Mouse (Mus musculus): ENCODE measurements around the gene Nelfcd. TPM values are rescaled to one million over a fixed set of nuclear protein-coding genes. Genes with fewer than 3 reads are reported as not detected.

Nelfcd gene
- total RNA-seq, 1 experiment, result 63.8 TPM

DNA sequence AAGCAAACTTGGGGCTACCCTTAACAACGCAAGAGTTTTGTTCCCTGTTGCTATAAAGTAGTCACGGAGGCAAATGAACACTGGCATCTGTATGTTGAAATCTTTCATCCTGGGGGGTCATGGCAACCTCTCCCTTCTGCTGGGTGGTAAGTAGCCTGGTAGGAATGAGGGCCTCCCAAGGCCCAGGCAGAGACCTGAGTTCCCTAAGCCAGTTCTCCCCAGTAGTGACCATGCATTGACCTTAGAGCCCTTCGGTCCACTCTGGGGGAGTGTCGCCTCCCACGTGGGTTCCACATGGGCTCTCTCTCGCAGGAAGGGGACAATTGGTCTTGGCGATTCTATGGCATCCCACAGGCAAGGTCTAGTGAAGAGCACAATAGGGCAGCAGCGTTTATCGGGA is 24.4 kb downstream of the Nelfcd start:
- peaks cover 0 to 15% of the 10 kb centered on the region in 2 experiments; a peak in 2 of 4 replicates for H3K4me1 ChIP-seq (ENCODE audit: control insufficient read depth in 2 of 2, insufficient read depth in 2 of 2, low read length in 2 of 2, poor library complexity in 1 of 2)
- TF ChIP-seq HCFC1 (IDR thresholded peaks at IDR 0.05; ENCODE audit: borderline replicate concordance, insufficient read depth, low read length) (no peak), ZNF384 (IDR thresholded peaks at IDR 0.05; ENCODE audit: low read depth, low read length) (no peak), MAFK (IDR thresholded peaks at IDR 0.05; ENCODE audit: insufficient read depth, low read depth, low read length) (no peak), CHD2 (IDR thresholded peaks at IDR 0.05; ENCODE audit: low read depth, low read length) (no peak), ZC3H11A (IDR thresholded peaks at IDR 0.05; ENCODE audit: borderline replicate concordance, low read depth, low read length) (no peak)
- H3K4me3 ChIP-seq (ENCODE audit: insufficient read depth in 1 of 2, low read depth in 1 of 2, low read length in 2 of 2, poor library complexity in 1 of 2, severe bottlenecking in 1 of 2), result no peak overlapping the region
- no peak overlapping the region for H3K27ac ChIP-seq (ENCODE audit: insufficient read depth, low read depth, low read length, poor library complexity, severe bottlenecking)
- H3K9me3 ChIP-seq (ENCODE audit: control insufficient read depth, insufficient read depth, low read depth, low read length), result no peaks in the 10 kb centered on the region
- peaks cover 11% of the 10 kb centered on the region; the same call in 1 of the 2 replicates for H3K36me3 ChIP-seq (ENCODE audit: control insufficient read depth, insufficient read depth, low read length, poor library complexity, severe bottlenecking)
- H3K9ac ChIP-seq (ENCODE audit: insufficient read depth, low read depth, low read length, poor library complexity, severe bottlenecking), result no peak overlapping the region
- in situ Hi-C loops (cut with MboI; ENCODE audit: low sequenced_read_pairs in 2 of 2, unreplicated experiment in 2 of 2), result no loop called here
- no peak for DNase-seq (ENCODE audit: low read depth, low spot score)

DNA sequence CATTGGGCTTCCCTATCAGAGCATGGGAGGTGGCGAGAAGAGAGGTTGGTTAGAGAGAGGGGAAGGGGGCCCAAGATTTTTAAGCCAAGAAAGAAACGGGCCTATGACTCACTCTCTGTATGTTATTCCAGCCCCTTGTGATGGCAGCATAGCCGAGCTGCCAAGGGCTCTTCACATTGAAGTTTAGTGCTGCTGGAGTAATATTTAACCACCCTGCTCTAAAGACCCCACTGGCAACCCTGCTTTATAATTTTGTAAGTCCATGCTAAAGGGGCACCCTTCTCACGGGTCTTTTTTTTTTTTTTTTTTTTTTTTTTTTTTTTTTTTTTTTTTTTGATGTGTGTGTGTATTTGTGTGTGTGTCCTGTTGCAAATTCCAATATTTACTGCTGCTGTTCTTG is 26.3 kb downstream of the Nelfcd start:
- Histone ChIP-seq H3K27ac (ENCODE audit: insufficient read depth, low read depth, low read length, poor library complexity, severe bottlenecking) (no peak overlapping the region), H3K4me3 (ENCODE audit: insufficient read depth in 1 of 2, low read depth in 1 of 2, low read length in 2 of 2, poor library complexity in 1 of 2, severe bottlenecking in 1 of 2) (no peak overlapping the region), H3K9me3 (ENCODE audit: control insufficient read depth, insufficient read depth, low read depth, low read length) (no peaks in the 10 kb centered on the region), H3K36me3 (ENCODE audit: control insufficient read depth, insufficient read depth, low read length, poor library complexity, severe bottlenecking) (peaks cover 6% of the 10 kb centered on the region; the same call in 1 of the 2 replicates), H3K4me1 (ENCODE audit: control insufficient read depth in 2 of 2, insufficient read depth in 2 of 2, low read length in 2 of 2, poor library complexity in 1 of 2) (peaks cover 0 to 15% of the 10 kb centered on the region in 2 experiments; a peak in 2 of 4 replicates), H3K9ac (ENCODE audit: insufficient read depth, low read depth, low read length, poor library complexity, severe bottlenecking) (no peak overlapping the region)
- in situ Hi-C loops (cut with MboI; ENCODE audit: low sequenced_read_pairs in 2 of 2, unreplicated experiment in 2 of 2), result no loop called here
- DNase-seq (ENCODE audit: low read depth, low spot score), result no peak
- no peak for TF ChIP-seq HCFC1 (IDR thresholded peaks at IDR 0.05; ENCODE audit: borderline replicate concordance, insufficient read depth, low read length)
- TF ChIP-seq ZC3H11A (IDR thresholded peaks at IDR 0.05; ENCODE audit: borderline replicate concordance, low read depth, low read length), result no peak
- no peak for TF ChIP-seq CHD2 (IDR thresholded peaks at IDR 0.05; ENCODE audit: low read depth, low read length)
- TF ChIP-seq MAFK (IDR thresholded peaks at IDR 0.05; ENCODE audit: insufficient read depth, low read depth, low read length), result no peak
- TF ChIP-seq ZNF384 (IDR thresholded peaks at IDR 0.05; ENCODE audit: low read depth, low read length), result no peak

- Histone ChIP-seq H3K9ac (ENCODE audit: insufficient read depth, low read depth, low read length, poor library complexity, severe bottlenecking) (no peak overlapping the region), H3K4me3 (ENCODE audit: insufficient read depth in 1 of 2, low read depth in 1 of 2, low read length in 2 of 2, poor library complexity in 1 of 2, severe bottlenecking in 1 of 2) (no peak overlapping the region), H3K27ac (ENCODE audit: insufficient read depth, low read depth, low read length, poor library complexity, severe bottlenecking) (no peak overlapping the region), H3K36me3 (ENCODE audit: control insufficient read depth, insufficient read depth, low read length, poor library complexity, severe bottlenecking) (peaks cover 2% of the 10 kb centered on the region; the same call in 1 of the 2 replicates), H3K9me3 (ENCODE audit: control insufficient read depth, insufficient read depth, low read depth, low read length) (no peaks in the 10 kb centered on the region), H3K4me1 (ENCODE audit: control insufficient read depth in 2 of 2, insufficient read depth in 2 of 2, low read length in 2 of 2, poor library complexity in 1 of 2) (peaks cover 0 to 13% of the 10 kb centered on the region in 2 experiments; a peak in 2 of 4 replicates)
- TF ChIP-seq HCFC1 (IDR thresholded peaks at IDR 0.05; ENCODE audit: borderline replicate concordance, insufficient read depth, low read length) (no peak), ZNF384 (IDR thresholded peaks at IDR 0.05; ENCODE audit: low read depth, low read length) (no peak), MAFK (IDR thresholded peaks at IDR 0.05; ENCODE audit: insufficient read depth, low read depth, low read length) (no peak), ZC3H11A (IDR thresholded peaks at IDR 0.05; ENCODE audit: borderline replicate concordance, low read depth, low read length) (no peak), CHD2 (IDR thresholded peaks at IDR 0.05; ENCODE audit: low read depth, low read length) (no peak)
- no peak for DNase-seq (ENCODE audit: low read depth, low spot score)
- in situ Hi-C loops (cut with MboI; ENCODE audit: low sequenced_read_pairs in 2 of 2, unreplicated experiment in 2 of 2), result no loop called here
Measured at GRCm38 (mm10) chr2:174442460-174442859, 26.9 kb downstream of the Nelfcd start.

- Histone ChIP-seq H3K9ac (ENCODE audit: insufficient read depth, low read depth, low read length, poor library complexity, severe bottlenecking) (no peak overlapping the region), H3K4me3 (ENCODE audit: insufficient read depth in 1 of 2, low read depth in 1 of 2, low read length in 2 of 2, poor library complexity in 1 of 2, severe bottlenecking in 1 of 2) (no peak overlapping the region), H3K36me3 (ENCODE audit: control insufficient read depth, insufficient read depth, low read length, poor library complexity, severe bottlenecking) (no peaks in the 10 kb centered on the region), H3K9me3 (ENCODE audit: control insufficient read depth, insufficient read depth, low read depth, low read length) (no peaks in the 10 kb centered on the region), H3K27ac (ENCODE audit: insufficient read depth, low read depth, low read length, poor library complexity, severe bottlenecking) (no peak overlapping the region), H3K4me1 (ENCODE audit: control insufficient read depth in 2 of 2, insufficient read depth in 2 of 2, low read length in 2 of 2, poor library complexity in 1 of 2) (peaks cover 0 to 7% of the 10 kb centered on the region in 2 experiments; a peak in 2 of 4 replicates)
- TF ChIP-seq ZC3H11A (IDR thresholded peaks at IDR 0.05; ENCODE audit: borderline replicate concordance, low read depth, low read length), result no peak
- TF ChIP-seq HCFC1 (IDR thresholded peaks at IDR 0.05; ENCODE audit: borderline replicate concordance, insufficient read depth, low read length), result no peak
- TF ChIP-seq ZNF384 (IDR thresholded peaks at IDR 0.05; ENCODE audit: low read depth, low read length), result no peak
- no peak for TF ChIP-seq CHD2 (IDR thresholded peaks at IDR 0.05; ENCODE audit: low read depth, low read length)
- no peak for TF ChIP-seq MAFK (IDR thresholded peaks at IDR 0.05; ENCODE audit: insufficient read depth, low read depth, low read length)
- in situ Hi-C loops (cut with MboI; ENCODE audit: low sequenced_read_pairs in 2 of 2, unreplicated experiment in 2 of 2), result no loop called here
- DNase-seq (ENCODE audit: low read depth, low spot score), result no peak
Measured at GRCm38 (mm10) chr2:174443046-174443445, 27.4 kb downstream of the Nelfcd start.

Measured in ES-E14 (cell line).